Mouse (Mus musculus): ENCODE results near the gene Churc1. TPM values are rescaled to one million over a fixed set of nuclear protein-coding genes. Genes with fewer than 3 reads are reported as not detected.

Gene Churc1
- polyA plus RNA-seq, 1 experiment from 2014 or later = 173 TPM

GRCm38 (mm10) chr12:76817176-76817575, 51.8 kb downstream of the Churc1 start:
- Histone ChIP-seq H3K4me1 (replicated peaks) (peaks cover 9% of the 10 kb centered on the region; the same call in 1 of the 2 replicates), H3K27ac (no peak overlapping the region), H3K4me3 (no peak overlapping the region), H3K9me3 (replicated peaks) (no peaks in the 10 kb centered on the region), H3K9ac (no peak overlapping the region), H3K36me3 (no peaks in the 10 kb centered on the region), H3K4me2 (no peak overlapping the region), H3K27me3 (peaks cover 19% of the 10 kb centered on the region)
- WGBS = 56% methylated on average over 4 of the region's 4 CpGs
- ATAC-seq (replicated peaks; ENCODE audit: insufficient number of reproducible peaks, insufficient read depth, low FRiP score, low read depth) = no peak

GRCm38 (mm10) chr12:76818120-76818519, 52.8 kb downstream of the Churc1 start:
- H3K27me3 ChIP-seq = peaks cover 23% of the 10 kb centered on the region
- H3K9ac ChIP-seq = no peak overlapping the region
- H3K4me3 ChIP-seq = no peak overlapping the region
- peaks cover 12% of the 10 kb centered on the region for H3K4me1 ChIP-seq (replicated peaks)
- WGBS = 74% methylated on average over 4 of the region's 4 CpGs
- H3K36me3 ChIP-seq = no peaks in the 10 kb centered on the region
- H3K9me3 ChIP-seq (replicated peaks) = no peaks in the 10 kb centered on the region
- ATAC-seq (replicated peaks; ENCODE audit: insufficient number of reproducible peaks, insufficient read depth, low FRiP score, low read depth) = no peak
- H3K4me2 ChIP-seq = no peak overlapping the region
- H3K27ac ChIP-seq = no peak overlapping the region; the same call in 1 of the 2 replicates

GRCm38 (mm10) chr12:76818908-76819307, 53.6 kb downstream of the Churc1 start:
- H3K27me3 ChIP-seq = peaks cover 31% of the 10 kb centered on the region
- H3K9ac ChIP-seq = no peak overlapping the region
- no peaks in the 10 kb centered on the region for H3K36me3 ChIP-seq
- H3K4me2 ChIP-seq = no peak overlapping the region
- no peak for ATAC-seq (replicated peaks; ENCODE audit: insufficient number of reproducible peaks, insufficient read depth, low FRiP score, low read depth)
- no peaks in the 10 kb centered on the region for H3K9me3 ChIP-seq (replicated peaks)
- no peak overlapping the region for H3K4me3 ChIP-seq
- H3K27ac ChIP-seq = no peak overlapping the region
- peaks cover 12% of the 10 kb centered on the region for H3K4me1 ChIP-seq (replicated peaks)
- 86% methylated on average over 9 of the region's 9 CpGs for WGBS

- Histone ChIP-seq H3K36me3 (no peaks in the 10 kb centered on the region), H3K4me3 (no peak overlapping the region), H3K9ac (no peak overlapping the region), H3K4me2 (no peak overlapping the region), H3K9me3 (replicated peaks) (no peaks in the 10 kb centered on the region), H3K27ac (no peak overlapping the region), H3K4me1 (replicated peaks) (peaks cover 12% of the 10 kb centered on the region), H3K27me3 (peaks cover 34% of the 10 kb centered on the region)
- 71% methylated on average over 6 of the region's 6 CpGs for WGBS
- ATAC-seq (replicated peaks; ENCODE audit: insufficient number of reproducible peaks, insufficient read depth, low FRiP score, low read depth) = no peak
Observed at GRCm38 (mm10) chr12:76819816-76820215, 54.5 kb downstream of the Churc1 start.

GRCm38 (mm10) chr12:76820615-76821014, 55.3 kb downstream of the Churc1 start:
- no peak for ATAC-seq (replicated peaks; ENCODE audit: insufficient number of reproducible peaks, insufficient read depth, low FRiP score, low read depth)
- Histone ChIP-seq H3K9me3 (replicated peaks) (no peaks in the 10 kb centered on the region), H3K27ac (no peak overlapping the region), H3K36me3 (no peaks in the 10 kb centered on the region), H3K27me3 (peaks cover 42% of the 10 kb centered on the region), H3K4me3 (no peak overlapping the region), H3K4me1 (replicated peaks) (peaks cover 12% of the 10 kb centered on the region), H3K4me2 (peak overlapping the region; percentile 95; the same call in 1 of the 2 replicates), H3K9ac (no peak overlapping the region)
- WGBS = 52% methylated on average over 4 of the region's 4 CpGs

GRCm38 (mm10) chr12:76822002-76822650, 56.8 kb downstream of the Churc1 start:
- peaks cover 44% of the 10 kb centered on the region for H3K27me3 ChIP-seq
- ATAC-seq (replicated peaks; ENCODE audit: insufficient number of reproducible peaks, insufficient read depth, low FRiP score, low read depth) = peak; percentile 51; the same call in 1 of the 2 replicates
- peak overlapping the region; percentile 66 for H3K4me3 ChIP-seq
- peaks cover 12% of the 10 kb centered on the region for H3K4me1 ChIP-seq (replicated peaks)
- H3K27ac ChIP-seq = no peak overlapping the region
- peak overlapping the region; percentile 95 for H3K4me2 ChIP-seq
- no peaks in the 10 kb centered on the region for H3K36me3 ChIP-seq
- under 1% methylated on average over 64 of the region's 66 CpGs for WGBS
- H3K9ac ChIP-seq = peak overlapping the region; percentile 78
- H3K9me3 ChIP-seq (replicated peaks) = no peaks in the 10 kb centered on the region

GRCm38 (mm10) chr12:76822651-76823041, 57.3 kb downstream of the Churc1 start, which contains the start of gene Rab15:
Gene Rab15 (minus strand): TSS chr12:76822908.
- ATAC-seq (replicated peaks; ENCODE audit: insufficient number of reproducible peaks, insufficient read depth, low FRiP score, low read depth) = no peak
- H3K4me3 ChIP-seq = peak within 1 kb of the TSS; percentile 66
- H3K27me3 ChIP-seq = peaks cover 44% of the 10 kb centered on the region
- peak within 1 kb of the TSS; percentile 95 for H3K4me2 ChIP-seq
- H3K36me3 ChIP-seq = no peaks in the 10 kb centered on the region
- WGBS = 5% methylated on average over 17 of the region's 17 CpGs
- no peaks in the 10 kb centered on the region for H3K9me3 ChIP-seq (replicated peaks)
- H3K9ac ChIP-seq = peak within 1 kb of the TSS; percentile 78
- no peak within 1 kb of the TSS for H3K27ac ChIP-seq
- peaks cover 11% of the 10 kb centered on the region for H3K4me1 ChIP-seq (replicated peaks)

- WGBS = 63% methylated on average over 4 of the region's 4 CpGs
- ATAC-seq (replicated peaks; ENCODE audit: insufficient number of reproducible peaks, insufficient read depth, low FRiP score, low read depth) = no peak
- H3K9ac ChIP-seq = no peak overlapping the region
- peaks cover 39% of the 10 kb centered on the region for H3K27me3 ChIP-seq
- no peak overlapping the region for H3K4me3 ChIP-seq
- no peak overlapping the region for H3K4me2 ChIP-seq
- no peak overlapping the region for H3K27ac ChIP-seq
- H3K36me3 ChIP-seq = no peaks in the 10 kb centered on the region
- peaks cover 9% of the 10 kb centered on the region for H3K4me1 ChIP-seq (replicated peaks)
- no peaks in the 10 kb centered on the region for H3K9me3 ChIP-seq (replicated peaks)
Observed at GRCm38 (mm10) chr12:76825283-76825682, 59.9 kb downstream of the Churc1 start.

GRCm38 (mm10) chr12:76832704-76833103, 67.4 kb downstream of the Churc1 start:
- no peaks in the 10 kb centered on the region for H3K27me3 ChIP-seq
- no peak overlapping the region for H3K27ac ChIP-seq
- no peak for ATAC-seq (replicated peaks; ENCODE audit: insufficient number of reproducible peaks, insufficient read depth, low FRiP score, low read depth)
- H3K9ac ChIP-seq = no peak overlapping the region
- WGBS = 6% methylated on average over 3 of the region's 3 CpGs
- H3K9me3 ChIP-seq (replicated peaks) = no peaks in the 10 kb centered on the region
- no peaks in the 10 kb centered on the region for H3K4me1 ChIP-seq (replicated peaks)
- no peak overlapping the region for H3K4me3 ChIP-seq
- H3K36me3 ChIP-seq = no peaks in the 10 kb centered on the region
- H3K4me2 ChIP-seq = no peak overlapping the region

Other genes starting within 250 kb of the Churc1 start
- 7.1 and 11.1 TPM in 2 replicates for gene Plekhg3, start 234.6 kb upstream of the Churc1 start, polyA plus RNA-seq (2015; fragmentation: Nextera tagmentation; extraction: Ambion mirVana)
- gene Sptb, start 55.0 kb upstream of the Churc1 start, polyA plus RNA-seq (2015; fragmentation: Nextera tagmentation; extraction: Ambion mirVana) = 5.7 and 6.6 TPM in 2 replicates
- 20.8 and 27.0 TPM in 2 replicates for gene Fntb, start 51 bp downstream of the Churc1 start, polyA plus RNA-seq (2015; fragmentation: Nextera tagmentation; extraction: Ambion mirVana)
- gene Gpx2, start 30.0 kb downstream of the Churc1 start, polyA plus RNA-seq (2015; fragmentation: Nextera tagmentation; extraction: Ambion mirVana) = 0.69 and 1.7 TPM in 2 replicates
- gene Rab15, start 57.4 kb downstream of the Churc1 start, polyA plus RNA-seq (2015; fragmentation: Nextera tagmentation; extraction: Ambion mirVana) = 3.5 and 12.0 TPM in 2 replicates
- 8.4 and 9.1 TPM in 2 replicates for gene Max, start 196.7 kb downstream of the Churc1 start, polyA plus RNA-seq (2015; fragmentation: Nextera tagmentation; extraction: Ambion mirVana)